Mouse (Mus musculus) left cerebral cortex, adult 18-20 months (tissue): ENCODE measurements around the gene Dok3. TPM values are rescaled to one million over a fixed set of nuclear protein-coding genes. Genes with fewer than 3 reads are reported as not detected.
A peak's percentile ranks its signal among the peaks of the same experiment; 100 is the strongest.

ENCODE experiments used
- DNase-seq, 2 experiments: peaks; one replicate each; pipeline ENCODE4 v3.0.0; 2021 to 2022; ENCODE audit warnings: low spot score in 2 of 2, mixed read lengths in 1 of 2
- total RNA-seq, 2 experiments: library from RNA; stranded (reverse); gene quantifications; 2 replicates each; pipeline ENCODE4 v1.2.3; 2021

The Dok3 gene
- total RNA-seq, 2 experiments from 2014 or later, result 9.1 to 12.2 TPM

- DNase-seq, result no peak
Measured at GRCm38 (mm10) chr13:55510332-55510667, 18.8 kb downstream of the Dok3 start.

GRCm38 (mm10) chr13:55508531-55508930, 20.6 kb downstream of the Dok3 start:
- no peak for DNase-seq

- DNase-seq, result no peak
Measured at GRCm38 (mm10) chr13:55507877-55508276, 21.2 kb downstream of the Dok3 start.

GRCm38 (mm10) chr13:55506697-55507096, 22.4 kb downstream of the Dok3 start:
- DNase-seq, result no peak

GRCm38 (mm10) chr13:55505810-55506209, 23.3 kb downstream of the Dok3 start:
- no peak for DNase-seq

GRCm38 (mm10) chr13:55504390-55504789, 24.7 kb downstream of the Dok3 start:
- no peak for DNase-seq

- DNase-seq, result no peak
Measured at GRCm38 (mm10) chr13:55502405-55502804, 26.7 kb downstream of the Dok3 start.

GRCm38 (mm10) chr13:55500575-55500974, 28.5 kb downstream of the Dok3 start:
- no peak for DNase-seq

GRCm38 (mm10) chr13:55498906-55499305, 30.2 kb downstream of the Dok3 start:
- no peak for DNase-seq

GRCm38 (mm10) chr13:55496661-55497060, 32.4 kb downstream of the Dok3 start:
- no peak for DNase-seq

- no peak for DNase-seq
Measured at GRCm38 (mm10) chr13:55495702-55496101, 33.4 kb downstream of the Dok3 start.

GRCm38 (mm10) chr13:55494883-55495621, 34.0 kb downstream of the Dok3 start:
- no peak for DNase-seq

GRCm38 (mm10) chr13:55494257-55494656, 34.8 kb downstream of the Dok3 start:
- DNase-seq, result no peak

GRCm38 (mm10) chr13:55487578-55488498, 41.3 kb downstream of the Dok3 start, which contains the start of gene Dbn1:
Gene Dbn1 (minus strand): TSS chr13:55488111.
- peak in 1 of 2 experiments; percentile 60 for DNase-seq

GRCm38 (mm10) chr13:55486916-55487577, 42.0 kb downstream of the Dok3 start:
- no peak for DNase-seq

- no peak for DNase-seq
Measured at GRCm38 (mm10) chr13:55486029-55486794, 42.9 kb downstream of the Dok3 start.

- DNase-seq, result no peak
Measured at GRCm38 (mm10) chr13:55484520-55485088, 44.5 kb downstream of the Dok3 start.

- peak; percentile 90 to 93 for DNase-seq
Measured at GRCm38 (mm10) chr13:55483593-55483992, 45.5 kb downstream of the Dok3 start.

- no peak for DNase-seq
Measured at GRCm38 (mm10) chr13:55483071-55483470, 46.0 kb downstream of the Dok3 start.

- DNase-seq, result no peak
Measured at GRCm38 (mm10) chr13:55482542-55482941, 46.6 kb downstream of the Dok3 start.

- no peak for DNase-seq
Measured at GRCm38 (mm10) chr13:55479929-55480328, 49.2 kb downstream of the Dok3 start.
